Mouse (Mus musculus) lung, postnatal 14 days (tissue): Measurements from ENCODE around the gene Arhgap42.
A peak's percentile ranks its signal among the peaks of the same experiment; 100 is the strongest.

Source experiments
- DNase-seq: peaks from one replicate; pipeline ENCODE4 v3.0.0; 2021

The Arhgap42 gene

GRCm38 (mm10) chr9:9208205-9208604, 30.7 kb downstream of the Arhgap42 start:
- DNase-seq = no peak

- DNase-seq = no peak
Observed at GRCm38 (mm10) chr9:9207251-9207650, 31.6 kb downstream of the Arhgap42 start.

- no peak for DNase-seq
Observed at GRCm38 (mm10) chr9:9200827-9201388, 38.0 kb downstream of the Arhgap42 start.

- no peak for DNase-seq
Observed at GRCm38 (mm10) chr9:9199170-9199841, 39.6 kb downstream of the Arhgap42 start.

GRCm38 (mm10) chr9:9198645-9199044, 40.3 kb downstream of the Arhgap42 start:
- no peak for DNase-seq

DNA sequence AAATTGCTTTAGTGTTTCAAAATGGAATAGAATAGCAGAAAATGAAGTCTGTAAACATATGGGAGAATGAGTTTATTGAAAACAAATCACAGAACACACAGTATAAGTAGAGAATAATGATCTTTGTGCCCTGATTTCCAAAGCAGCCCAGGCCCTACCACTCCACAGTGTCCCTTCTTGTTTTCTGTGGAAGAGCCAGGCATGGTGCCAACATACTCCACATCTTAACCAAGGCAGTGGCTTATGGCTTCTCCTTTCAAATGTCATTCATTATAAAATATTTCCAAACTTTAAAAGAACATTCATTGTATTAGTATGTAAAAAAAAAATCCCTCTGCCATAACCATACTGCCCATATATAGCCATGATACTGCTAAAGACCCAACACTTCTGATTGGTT, 42.9 kb downstream of the Arhgap42 start:
- no peak for DNase-seq

DNA sequence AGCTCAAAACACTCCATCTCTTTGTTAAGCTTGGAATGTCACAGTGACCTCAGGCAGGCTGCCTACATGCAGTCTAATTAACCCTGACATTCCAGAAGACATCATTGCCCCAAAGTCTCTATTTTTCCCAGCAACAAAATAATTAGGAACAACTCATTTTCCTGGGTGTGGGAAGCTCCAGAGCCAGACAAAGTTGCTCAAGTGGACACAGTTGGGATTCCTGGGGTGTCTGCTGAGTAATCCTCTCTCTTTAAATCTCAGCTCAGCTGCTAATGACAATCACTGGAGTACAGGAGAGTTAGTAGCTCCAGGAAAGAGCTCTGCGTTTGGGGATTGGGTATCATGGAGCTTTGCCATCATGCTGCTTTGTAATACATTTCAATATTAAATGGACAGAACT, 44.4 kb downstream of the Arhgap42 start:
- DNase-seq = no peak

GRCm38 (mm10) chr9:9192716-9193115, 46.2 kb downstream of the Arhgap42 start:
- DNase-seq = no peak

DNA sequence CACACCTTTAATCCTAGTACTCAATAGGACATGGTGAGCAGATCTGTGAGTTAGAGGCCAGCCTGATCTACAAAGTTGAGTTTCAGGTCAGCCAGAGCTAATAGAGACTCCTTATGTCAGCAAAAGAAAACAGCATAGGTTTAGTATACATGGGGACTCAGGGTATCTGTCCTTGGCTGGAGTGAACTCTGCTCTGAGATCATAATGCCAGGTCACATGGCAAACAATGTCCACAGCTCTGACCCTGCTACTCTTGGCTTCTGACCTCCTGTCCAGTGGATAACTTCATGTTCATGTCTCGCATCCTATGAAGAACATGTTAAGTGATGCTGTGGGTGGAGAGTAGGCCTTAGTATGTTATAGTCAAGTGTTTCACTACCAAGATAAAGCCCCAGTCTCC, 48.1 kb downstream of the Arhgap42 start:
- no peak for DNase-seq

GRCm38 (mm10) chr9:9188167-9188566, 50.7 kb downstream of the Arhgap42 start:
- no peak for DNase-seq

- DNase-seq = no peak
Observed at GRCm38 (mm10) chr9:9177745-9178144, 61.2 kb downstream of the Arhgap42 start.

DNA sequence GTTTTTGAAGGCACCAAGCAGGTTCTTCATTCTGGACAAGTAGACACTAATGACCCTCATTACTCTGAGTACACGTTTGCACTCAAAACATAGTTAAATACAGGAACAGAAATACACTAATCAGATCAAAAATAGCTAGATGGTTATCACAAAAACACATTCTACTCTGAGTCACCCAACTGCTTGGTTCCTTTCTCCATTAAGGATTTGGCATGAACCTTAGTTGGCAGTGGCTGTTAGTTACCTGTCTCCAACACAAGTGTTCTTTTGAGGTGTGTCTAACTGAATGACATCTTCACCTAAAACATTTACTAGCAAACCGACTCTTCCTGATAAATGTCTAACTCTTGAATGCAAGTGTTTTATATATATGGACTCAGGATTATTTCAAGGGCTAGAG, 64.0 kb downstream of the Arhgap42 start:
- DNase-seq = no peak

DNA sequence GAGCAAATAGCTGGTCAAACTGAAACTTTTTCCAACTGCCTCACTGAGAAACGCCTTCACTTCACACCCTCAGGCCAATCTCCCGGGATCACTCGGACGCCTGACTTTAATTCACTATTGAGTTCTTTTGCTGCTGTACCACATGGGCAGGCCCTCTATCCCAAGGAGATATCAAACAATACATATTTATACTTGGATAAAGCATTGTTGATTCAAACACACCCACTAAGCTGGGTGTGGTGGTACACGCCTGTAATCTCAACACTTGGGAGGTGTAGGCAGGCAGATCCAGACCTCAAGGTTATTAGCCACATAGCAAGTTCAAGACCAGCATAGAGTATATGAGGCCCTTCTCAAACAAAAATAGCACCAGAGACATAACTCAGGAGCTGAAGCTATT, 64.7 kb downstream of the Arhgap42 start:
- DNase-seq = no peak

GRCm38 (mm10) chr9:9173091-9173490, 65.8 kb downstream of the Arhgap42 start:
- DNase-seq = no peak

GRCm38 (mm10) chr9:9171146-9171816, 67.6 kb downstream of the Arhgap42 start:
- no peak for DNase-seq

GRCm38 (mm10) chr9:9165641-9166063, 73.2 kb downstream of the Arhgap42 start:
- DNase-seq = peak; percentile 76

GRCm38 (mm10) chr9:9160736-9161135, 78.2 kb downstream of the Arhgap42 start:
- no peak for DNase-seq

- no peak for DNase-seq
Observed at GRCm38 (mm10) chr9:9158241-9158640, 80.7 kb downstream of the Arhgap42 start.

DNA sequence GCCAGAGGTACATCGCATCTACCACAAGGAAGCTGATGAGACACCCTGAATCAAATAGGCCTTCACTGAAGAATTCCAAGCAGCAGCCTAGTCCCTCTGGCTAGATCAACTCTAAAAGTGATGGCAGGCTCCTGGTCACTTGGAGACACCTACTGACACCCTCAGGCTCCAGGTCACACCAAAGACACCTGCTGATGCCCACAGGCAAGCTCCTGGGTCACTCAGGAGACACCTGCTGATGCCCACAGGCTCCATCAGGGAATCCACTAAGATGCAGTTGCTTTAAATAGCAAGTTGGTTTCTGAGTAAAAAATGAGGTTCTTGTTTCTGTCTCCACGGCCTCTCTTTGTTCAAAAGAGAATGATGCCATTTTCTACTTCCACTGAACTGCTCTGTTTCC, 81.5 kb downstream of the Arhgap42 start:
- no peak for DNase-seq

DNA sequence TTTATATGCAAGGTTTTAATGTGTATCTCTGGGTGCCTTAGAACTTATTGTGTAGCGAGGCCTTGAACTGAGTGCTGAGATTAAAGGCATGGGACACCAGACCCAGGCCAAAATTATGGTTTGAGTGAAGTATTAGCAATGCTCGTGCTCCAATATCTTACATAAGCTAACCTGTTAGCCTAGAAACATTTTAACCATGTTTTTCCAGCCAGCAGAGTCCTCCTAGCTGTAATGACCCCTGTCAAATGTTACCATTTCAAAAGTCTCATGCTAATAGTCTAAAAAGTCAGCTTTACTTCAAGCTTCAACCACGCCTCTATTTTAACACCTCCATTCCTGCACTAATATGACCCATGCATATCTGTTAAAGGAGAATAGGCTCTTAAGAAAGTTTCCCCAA, 84.3 kb downstream of the Arhgap42 start:
- no peak for DNase-seq

- DNase-seq = no peak
Observed at GRCm38 (mm10) chr9:9144301-9145121, 94.4 kb downstream of the Arhgap42 start.

- no peak for DNase-seq
Observed at GRCm38 (mm10) chr9:9143102-9143501, 95.8 kb downstream of the Arhgap42 start.

DNA sequence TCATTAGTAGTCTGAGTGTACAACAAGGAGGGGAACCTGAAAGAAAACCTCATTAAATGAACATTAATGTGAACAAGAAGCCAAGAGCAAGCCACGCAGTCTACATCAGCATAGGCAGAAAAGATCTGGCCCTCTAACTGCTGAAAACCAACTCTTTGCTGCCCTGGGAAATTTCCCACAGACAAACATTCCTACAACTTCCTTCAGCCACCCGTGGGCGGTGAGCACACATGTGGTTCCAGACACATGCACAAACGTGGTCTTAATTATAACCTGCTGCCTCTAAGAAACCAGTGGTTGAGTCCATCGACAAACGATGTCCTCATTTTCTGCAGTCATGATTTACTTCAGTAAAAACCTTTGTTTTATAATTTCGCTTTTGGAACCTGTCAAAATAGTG, 96.3 kb downstream of the Arhgap42 start:
- no peak for DNase-seq

- DNase-seq = no peak
Observed at GRCm38 (mm10) chr9:9142144-9142543, 96.8 kb downstream of the Arhgap42 start.
